Mouse (Mus musculus) brain, embryonic 14.5 days (tissue): Measurements from ENCODE around the gene Pip4k2a.

Source experiments
- CTCF ChIP-seq: fragments of 200-500 bp; IDR thresholded peaks from 2 replicates; pipeline ENCODE4 v1.5.1; 2012; ENCODE audit warnings: inconsistent platforms, mild to moderate bottlenecking, moderate library complexity, borderline replicate concordance; ENCODE audit not compliant: insufficient read depth, insufficient read length; ENCODE audit errors: extremely low read depth
- POLR2A ChIP-seq: fragments of 200-500 bp; IDR thresholded peaks from 2 replicates; pipeline ENCODE4 v1.6.1; 2012; ENCODE audit warnings: mild to moderate bottlenecking, inconsistent platforms, borderline replicate concordance; ENCODE audit not compliant: poor library complexity, insufficient read depth, insufficient read length, severe bottlenecking; ENCODE audit errors: extremely low read depth

- no peak for TF ChIP-seq CTCF
- no peak for TF ChIP-seq POLR2A
Measured at GRCm38 (mm10) chr2:18822711-18823110, 175.2 kb downstream of the Pip4k2a start.
